Mouse (Mus musculus) frontal cortex, adult 2 months (tissue): Measurements from ENCODE around the gene Angel1. TPM values are rescaled to one million over a fixed set of nuclear protein-coding genes. Genes with fewer than 3 reads are reported as not detected.

ENCODE experiments used
- DNase-seq, 2 experiments: peaks; one replicate each; pipeline ENCODE4 v3.0.0; 2022; ENCODE audit warnings: low spot score in 1 of 2; ENCODE audit errors: extremely low spot score in 1 of 2
- polyA plus RNA-seq: library from polyadenylated mRNA; depleted of rRNA; stranded (reverse); fragments of >200 nt; gene quantifications from 2 replicates; pipeline ENCODE4 v1.2.3, GENCODE M21; 2012; rRNA removed

The Angel1 gene
- 13.2 and 14.1 TPM in 2 replicates for polyA plus RNA-seq

DNA sequence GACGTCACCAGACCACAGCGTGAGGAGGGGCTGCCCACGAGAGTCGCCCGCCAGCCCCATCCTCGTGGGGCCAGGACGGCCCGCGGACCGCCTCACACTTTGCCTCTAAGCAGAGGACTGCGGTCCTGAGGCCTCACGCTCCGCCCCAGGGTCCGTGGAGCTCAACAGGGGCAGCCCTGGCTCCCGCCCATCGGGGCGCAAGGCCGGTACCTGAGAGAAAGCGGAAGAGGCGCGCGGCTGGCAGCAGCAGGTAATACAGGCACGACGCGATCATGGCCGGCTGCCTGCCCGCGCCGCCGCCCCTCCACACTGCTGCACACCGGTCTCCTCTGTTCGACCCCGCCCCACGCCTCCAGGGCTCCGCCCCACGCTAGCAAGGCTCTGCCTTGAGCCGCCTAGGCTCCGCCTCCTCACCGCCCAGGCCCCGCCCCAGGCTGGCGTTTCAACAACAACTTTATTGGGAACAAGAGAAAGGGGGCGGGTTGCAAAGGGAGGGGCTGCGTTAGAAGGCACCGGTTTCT is at the start of gene Angel1:
Gene Angel1, minus strand, starts transcription at position 341 of the 521 bp plus-strand sequence.
- DNase-seq = peak; percentile 91 to 96

DNA sequence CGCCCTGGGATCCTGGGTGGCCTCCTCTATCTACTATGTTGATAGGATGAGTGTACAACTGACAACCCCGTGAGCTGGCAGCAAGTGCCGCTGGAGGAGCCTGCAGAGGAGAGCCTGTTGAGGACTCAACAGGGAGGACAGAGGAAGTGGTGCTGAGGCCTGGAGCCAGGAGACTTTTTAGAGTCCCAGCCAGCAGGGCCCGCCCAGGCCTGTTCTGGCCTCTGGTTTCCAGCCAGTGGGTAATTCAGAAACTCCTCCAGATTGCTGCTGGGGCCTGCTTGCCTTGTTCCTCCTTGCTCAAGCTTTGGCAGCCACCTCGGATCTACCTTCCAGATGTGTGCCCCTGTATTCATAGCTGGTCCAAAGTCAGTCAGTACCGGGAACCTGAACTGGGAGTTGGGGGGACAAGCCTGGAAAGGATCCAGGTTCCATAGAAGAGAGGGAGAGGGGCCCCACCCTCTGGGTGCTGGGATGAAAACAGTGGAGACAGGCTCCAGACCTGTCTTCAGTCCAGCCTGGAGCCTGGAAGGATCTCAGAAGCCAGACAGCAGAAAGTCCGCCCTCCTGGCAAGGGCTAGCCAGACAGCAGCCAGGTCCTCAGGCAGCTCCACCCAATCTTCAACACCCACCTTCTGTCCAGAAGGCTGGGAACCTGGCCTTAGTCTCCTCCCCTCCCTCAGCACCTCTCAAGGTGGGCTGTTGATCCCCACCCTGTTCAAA is 49.5 kb upstream of the Angel1 start:
- no peak for DNase-seq

DNA sequence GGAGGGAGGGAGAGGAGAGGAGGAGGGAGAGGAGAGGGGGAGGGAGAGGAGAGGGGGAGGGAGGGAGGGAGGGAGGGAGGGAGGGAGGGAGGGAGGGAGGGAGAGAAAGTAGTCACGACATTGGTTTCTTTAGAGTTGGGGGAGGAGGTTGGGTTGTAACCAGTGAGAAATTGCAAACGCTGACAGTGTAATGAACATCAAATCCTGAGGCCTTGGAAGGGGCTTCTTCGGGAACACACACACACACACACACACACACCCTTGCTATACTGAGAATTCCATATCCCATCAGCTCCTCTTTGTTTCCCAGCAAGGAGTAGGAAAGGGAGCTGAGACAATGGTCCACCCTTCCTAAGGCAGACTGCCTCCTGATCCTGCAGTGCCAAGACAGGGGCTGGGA is 46.3 kb upstream of the Angel1 start:
- no peak for DNase-seq

DNA sequence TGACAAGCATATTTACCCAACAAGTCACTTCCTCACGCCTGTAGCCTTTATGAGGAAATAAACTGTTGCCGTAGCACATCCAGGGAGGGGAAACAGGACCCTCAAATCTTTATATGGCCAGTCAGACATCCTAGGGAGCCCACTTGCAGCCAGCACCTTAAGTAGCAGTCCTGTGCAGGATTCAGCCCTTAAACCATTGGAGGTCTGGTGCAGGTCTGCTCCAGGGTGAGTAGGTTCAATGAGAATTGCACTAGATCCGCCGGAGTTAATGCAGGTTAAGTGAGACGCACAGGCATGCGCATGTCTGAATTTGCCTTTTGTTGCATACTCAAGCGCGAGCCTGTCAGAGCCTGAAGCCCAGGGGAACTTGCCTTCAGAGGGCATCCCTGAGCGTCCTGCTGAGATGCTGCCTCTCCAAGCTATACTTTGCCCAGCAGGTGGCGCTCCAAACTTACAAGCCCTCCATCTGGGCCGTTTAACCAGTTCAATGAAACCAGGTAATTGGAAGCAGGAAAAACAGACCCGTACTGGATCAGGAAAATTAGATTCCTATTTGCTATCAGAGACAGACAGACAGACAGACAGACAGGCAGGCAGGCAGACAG is 45.7 kb upstream of the Angel1 start:
- DNase-seq = peak; percentile 81 to 98

DNA sequence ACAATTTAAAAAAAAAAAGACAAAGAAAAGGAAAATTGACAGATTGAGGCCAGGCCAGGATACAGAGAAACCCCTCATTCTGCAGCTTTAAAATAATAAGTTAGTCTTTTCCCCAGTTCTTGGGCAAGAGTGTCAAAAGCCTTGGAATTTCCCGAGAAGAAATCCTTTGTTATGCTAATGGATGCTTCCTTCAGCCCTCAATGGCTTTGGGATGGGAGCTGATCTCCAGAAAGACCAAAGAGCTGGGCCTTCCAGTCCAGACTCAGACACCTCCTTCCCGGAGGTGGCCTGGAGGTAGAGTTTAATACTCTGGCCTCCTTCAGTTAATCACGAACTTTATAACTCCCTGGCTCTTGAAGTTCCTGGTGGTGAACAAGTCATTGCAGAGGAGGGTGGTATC is 44.7 kb upstream of the Angel1 start:
- no peak for DNase-seq

DNA sequence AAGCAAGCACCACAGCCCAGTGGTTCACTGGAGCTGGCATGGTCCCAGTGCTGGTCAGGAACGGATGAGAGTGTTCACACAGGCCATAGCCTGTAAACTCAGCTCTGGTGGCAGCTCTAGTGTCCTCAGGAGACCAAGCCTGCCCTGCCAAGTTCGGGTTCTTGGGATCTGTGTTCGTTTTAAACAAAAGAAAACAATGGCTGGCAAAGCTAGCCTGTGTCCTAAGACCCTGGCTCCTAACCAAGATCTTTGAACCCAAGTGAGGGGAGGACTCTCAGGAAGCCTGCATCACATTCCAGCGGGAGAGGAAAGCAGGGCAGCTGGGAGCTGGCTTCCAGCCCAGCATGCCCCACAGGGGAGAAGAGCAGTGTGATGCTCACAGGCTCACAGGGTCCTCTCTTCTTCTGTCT is 44.0 kb upstream of the Angel1 start:
- peak in 1 of 2 experiments; percentile 36 for DNase-seq

DNA sequence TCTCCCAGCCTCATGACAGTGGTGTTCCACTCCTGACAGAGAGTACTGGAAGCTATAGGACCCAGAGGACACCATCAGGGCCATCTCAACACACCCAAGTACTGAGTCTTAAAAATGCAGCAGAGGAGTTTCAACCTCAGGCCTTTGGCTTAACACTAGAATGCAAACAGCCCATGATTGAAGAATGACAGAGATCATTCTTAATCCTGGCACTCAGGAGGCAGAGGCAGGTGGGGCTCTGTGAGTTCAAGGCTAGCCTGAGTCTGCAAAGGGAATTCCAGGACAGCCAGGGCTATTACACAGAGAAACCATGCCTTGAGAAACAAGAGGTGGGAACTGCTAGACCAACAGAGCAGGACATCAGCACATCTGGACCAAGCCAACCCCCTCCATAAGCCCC is 43.6 kb upstream of the Angel1 start:
- DNase-seq = no peak

DNA sequence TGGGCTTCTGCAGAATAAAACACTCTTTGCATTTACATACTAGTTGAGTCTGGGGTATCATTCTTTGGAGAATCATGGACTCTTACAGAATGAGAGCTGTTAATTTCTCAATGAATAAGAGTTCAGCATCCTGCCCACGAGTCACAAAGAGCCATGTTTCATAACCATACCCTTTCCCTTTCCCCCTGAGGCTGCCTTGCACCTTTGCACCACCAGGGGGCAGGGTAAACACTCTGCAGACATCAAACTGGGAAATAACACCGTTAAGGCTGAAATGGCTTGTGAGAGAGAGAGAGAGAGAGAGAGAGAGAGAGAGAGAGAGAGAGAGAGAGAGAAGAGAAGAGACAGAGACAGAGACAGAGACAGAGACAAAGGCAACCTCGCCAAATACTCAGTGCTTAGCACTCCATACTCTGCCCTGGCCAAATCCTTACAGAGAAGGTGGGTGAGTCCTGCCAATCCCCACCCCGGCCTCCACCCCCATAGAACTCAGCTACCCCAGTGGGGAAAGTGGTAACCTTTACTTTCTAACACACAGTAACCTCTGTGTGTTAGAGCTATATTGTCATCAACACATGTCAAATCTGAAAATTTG is 42.8 kb upstream of the Angel1 start:
- peak; percentile 79 to 97 for DNase-seq

DNA sequence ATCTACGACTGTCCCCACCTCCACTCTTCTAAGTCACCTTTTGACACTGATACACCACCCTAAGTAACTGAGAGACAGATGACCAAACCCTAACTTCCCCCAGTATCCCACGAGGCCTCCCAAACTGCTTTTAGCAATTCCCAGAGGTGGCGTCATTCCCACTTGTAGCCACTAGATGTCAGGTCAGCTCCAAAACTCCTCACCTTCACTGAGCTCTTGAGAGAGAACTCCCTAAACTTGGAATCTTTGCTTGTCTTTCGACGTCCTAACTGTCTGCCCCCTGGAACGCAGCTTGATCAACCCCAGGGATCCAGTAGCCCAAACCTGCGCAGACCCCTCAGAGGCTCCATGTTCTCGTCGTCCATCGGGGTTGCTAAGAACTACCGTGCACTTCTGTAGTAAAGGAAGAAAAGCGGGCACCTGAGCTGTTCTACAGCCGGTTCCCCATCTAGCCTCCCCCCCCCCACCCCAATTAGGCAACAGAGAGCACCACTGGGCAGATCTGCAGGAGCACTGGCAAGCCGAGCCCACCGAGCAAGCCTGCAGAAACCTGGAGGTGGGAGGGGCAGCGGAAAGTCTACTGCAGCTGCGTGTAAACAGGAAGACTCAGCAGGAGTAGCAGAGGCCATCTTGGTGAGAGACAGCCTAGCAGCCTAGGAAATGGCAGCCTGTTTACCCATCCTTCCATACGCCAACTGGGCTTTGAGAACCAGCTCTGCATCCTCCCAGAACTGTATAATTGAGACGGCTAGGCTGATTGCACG is 41.8 kb upstream of the Angel1 start:
- peak in 1 of 2 experiments; percentile 79 for DNase-seq

DNA sequence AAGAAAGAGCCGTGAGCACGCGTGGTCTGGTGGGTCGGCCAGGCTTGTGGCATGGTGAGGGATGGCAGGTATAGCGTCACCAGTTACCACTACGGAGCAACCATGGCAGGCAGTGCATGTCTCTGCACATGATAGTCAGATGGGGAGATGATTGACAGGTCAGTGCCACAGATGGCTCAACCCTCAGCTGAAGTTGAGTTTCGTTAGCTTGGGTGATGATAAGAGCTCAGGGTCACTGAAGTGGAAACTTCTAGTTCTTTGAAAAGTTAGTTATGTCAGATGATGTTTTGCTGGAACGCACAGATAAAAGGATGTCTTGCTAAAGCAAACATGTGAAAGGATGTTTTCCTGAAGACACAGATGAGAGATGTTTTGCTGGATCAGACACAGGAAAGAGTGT is 40.2 kb upstream of the Angel1 start:
- no peak for DNase-seq

DNA sequence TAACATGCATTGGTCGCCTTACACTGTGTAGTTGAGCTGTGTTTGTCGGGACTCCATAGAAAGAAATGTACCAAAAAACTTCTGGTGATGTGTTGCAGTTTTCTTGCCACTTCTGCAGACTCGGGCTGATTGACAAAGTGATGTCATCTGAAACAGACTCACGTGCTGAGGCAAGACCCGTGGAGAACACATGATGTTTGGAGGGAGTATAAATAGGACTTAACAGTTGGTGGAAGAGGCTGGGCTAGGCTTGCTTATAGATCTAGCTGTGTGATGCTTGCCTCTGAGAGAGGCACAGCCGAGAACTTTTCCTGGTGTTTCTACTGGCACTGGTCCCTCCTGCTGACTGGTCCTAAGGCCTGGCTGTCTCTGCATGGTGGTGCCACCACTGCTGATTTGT is 37.8 kb upstream of the Angel1 start:
- no peak for DNase-seq

DNA sequence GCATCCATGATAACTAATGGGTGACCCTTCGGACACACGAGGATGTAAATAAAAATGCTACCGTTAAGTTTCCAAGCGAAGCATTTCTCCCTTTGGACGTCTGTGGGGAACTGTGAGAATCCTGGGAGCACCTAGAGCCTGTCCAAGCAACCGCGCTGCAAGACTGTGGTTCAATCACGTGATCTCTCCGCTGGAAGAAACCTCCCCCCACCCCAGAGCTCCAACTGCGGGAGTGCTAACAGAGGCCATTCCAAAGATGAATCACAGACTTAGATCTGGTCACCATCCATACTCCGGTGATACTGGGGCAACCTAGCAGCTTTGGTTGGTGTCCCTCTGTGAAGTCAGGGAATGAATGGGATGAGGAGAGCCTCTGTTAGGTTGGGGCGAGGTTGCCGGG is 34.8 kb upstream of the Angel1 start:
- DNase-seq = no peak

DNA sequence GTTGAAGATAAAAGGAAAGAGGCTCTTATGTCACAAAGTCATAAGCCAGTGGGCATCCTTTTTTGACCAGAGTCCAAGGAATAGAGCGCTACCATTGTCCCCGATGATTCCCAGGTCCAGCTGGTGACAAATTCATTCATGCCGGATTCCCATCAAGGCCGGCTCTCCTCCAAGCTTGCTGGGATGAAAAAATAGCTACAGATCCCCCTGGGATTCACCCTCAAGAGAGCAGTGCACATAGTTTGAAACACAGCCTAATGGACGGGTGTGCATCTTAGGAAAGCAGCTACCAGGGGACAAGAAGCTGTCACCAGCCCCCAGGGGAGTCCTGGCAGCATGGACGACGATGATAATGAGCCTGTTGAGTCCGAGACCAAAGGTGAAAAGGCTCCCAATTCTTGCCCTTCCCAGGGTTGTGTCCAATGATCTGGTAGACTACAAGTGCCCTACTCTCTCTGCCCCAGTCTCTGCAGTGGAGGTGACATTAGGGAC is 8.1 kb upstream of the Angel1 start, which contains the start of gene Lrrc74a:
Gene Lrrc74a, plus strand, starts transcription at position 51 of the 492 bp plus-strand sequence.
- DNase-seq = no peak

DNA sequence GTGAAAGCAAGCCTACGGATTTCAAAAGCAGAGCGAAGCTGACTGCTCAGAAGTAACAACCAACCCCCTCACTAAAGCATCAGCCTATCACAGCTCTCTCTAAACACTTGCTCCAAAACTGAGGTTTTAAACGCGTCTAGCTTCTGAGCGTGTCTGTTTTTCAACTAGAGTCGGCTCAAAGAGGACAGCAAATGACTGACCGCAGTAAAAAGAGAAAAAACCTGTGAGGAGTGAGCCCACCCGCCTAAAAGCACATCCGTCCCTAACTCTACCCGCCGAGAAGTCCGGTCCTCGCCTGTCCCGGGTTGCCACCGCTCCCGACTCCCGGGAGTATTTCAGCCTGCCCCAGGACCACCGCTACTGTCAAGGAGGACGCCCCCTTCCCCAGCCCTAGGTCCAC is 554 bp downstream of the Angel1 start:
- peak in 1 of 2 experiments; percentile 62 for DNase-seq

DNA sequence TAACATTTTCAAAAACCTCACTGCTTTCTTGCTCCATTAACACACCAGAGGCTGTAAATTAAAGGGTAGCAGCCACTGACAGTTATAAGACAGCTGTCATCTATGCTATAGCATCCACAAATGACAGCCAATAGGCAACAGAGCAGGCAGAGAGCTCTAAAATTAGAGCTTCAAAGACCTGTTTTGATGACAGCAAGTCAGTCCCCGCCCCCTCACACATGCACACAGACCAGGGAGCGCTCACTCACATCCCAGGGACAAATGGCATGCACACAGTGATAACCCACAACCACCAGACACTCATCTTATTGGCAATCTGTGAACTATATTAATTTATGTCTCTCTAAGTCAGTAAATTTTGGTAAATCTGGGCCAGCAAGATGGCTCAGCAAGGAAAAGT is 2.0 kb downstream of the Angel1 start:
- DNase-seq = no peak

DNA sequence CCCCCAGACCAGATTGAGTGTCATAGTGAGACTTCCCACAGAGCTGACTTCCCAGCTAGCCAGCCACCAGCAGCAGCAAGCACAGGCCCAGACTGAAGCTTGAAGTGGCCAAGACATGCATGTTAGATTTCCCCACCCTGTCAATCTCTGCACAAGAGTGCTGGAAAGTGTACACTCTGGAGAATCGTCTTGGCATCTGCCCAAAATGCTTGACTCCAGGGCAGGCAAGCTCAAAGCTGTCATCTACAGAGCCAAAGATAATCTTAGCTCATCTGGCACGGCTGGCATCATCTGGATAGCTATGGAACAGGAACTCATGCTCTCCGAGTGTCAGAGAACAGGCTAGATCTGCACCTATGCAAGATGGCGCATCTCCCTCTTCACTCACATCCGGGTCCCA is 4.8 kb downstream of the Angel1 start:
- no peak for DNase-seq

DNA sequence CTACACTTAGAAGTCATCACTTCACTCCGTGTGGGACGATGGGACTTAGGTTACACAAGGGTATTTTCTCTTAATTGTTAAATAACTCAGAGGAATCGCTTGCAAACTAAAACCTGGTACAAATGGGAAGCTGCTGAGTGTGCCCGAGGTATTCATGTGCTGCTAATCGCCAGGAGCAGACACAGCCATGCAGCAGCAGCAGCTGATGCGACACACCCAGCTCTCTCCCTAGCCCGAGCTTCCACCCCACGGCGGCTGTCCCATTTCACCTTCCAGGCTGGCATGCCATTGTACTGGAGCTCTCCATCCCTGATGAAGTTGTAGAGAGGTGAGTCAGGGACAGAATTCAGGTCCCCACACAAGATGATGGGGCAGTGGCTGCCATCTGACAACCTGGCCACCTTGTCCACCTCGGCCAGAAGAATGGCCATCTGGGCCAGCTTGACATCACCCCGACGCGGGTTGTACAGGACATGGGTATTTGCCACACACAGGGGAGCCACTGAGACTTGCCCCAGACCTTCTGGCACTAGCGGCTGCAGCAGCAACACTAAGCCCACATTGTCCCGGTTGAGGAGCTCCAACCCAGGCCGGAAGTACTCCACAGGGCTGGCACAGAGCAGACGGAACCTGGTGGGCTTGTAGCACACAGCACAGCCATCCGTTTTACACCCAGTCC is 6.2 kb downstream of the Angel1 start:
- no peak for DNase-seq

DNA sequence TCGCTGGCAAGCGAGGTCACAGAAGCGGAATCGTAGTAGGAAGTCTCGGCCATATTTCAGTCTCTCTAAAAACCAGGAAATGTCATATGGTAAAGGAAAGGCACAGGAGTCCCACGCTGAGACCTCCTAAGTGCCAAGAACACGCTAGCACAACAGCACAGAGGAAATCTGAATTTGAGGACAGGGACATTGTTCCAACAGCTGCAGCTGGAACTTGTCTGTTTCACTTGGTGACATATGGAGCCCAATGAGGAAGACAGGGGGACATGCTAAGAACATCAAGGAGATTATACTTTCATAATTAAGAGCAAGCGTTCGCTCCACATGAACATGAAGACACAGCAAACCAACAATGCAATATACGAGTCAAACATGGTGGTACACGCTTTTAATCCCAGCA is 9.3 kb downstream of the Angel1 start:
- no peak for DNase-seq

DNA sequence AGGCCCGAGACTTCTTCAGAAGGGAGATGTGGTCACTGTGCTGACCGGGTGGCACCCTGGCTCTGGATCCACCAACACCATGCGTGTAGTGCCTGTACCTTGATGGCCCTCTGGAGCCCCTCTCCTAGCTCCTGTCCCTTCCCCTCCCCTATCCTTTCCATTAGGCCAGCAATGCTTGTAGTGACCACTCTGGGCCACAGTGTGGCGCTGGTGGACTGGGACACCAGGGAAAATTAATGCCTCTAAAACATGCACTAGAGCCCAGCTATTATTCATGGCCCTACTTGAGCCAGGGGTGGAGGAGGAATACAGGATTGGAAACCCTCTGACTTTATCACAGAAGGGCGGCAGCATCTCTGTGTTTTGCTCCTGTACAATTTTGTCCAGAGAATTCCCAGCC is 10.9 kb downstream of the Angel1 start:
- DNase-seq = peak in 1 of 2 experiments; percentile 90

DNA sequence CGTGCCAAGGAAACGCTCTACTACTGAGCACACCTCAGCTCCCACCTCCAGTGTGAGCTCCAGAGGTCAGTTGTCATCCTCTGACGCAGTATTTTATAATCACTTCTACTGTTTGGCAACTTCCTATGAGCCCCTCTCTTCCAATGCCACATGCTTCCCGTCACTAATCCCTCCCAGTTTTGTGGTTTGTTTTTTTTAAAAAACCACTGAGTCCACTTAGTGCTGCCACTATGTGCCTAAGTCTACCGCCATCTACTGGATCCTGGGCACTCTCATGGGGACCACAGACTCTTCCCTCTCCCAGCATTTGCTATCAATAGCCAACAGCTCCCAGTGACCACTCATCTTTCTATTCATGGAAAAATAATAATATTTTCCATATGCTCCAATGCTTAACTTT is 12.2 kb downstream of the Angel1 start:
- no peak for DNase-seq
